Mouse (Mus musculus) limb, embryonic 14.5 days (tissue): ENCODE measurements around the gene Fah. TPM values are rescaled to one million over a fixed set of nuclear protein-coding genes. Genes with fewer than 3 reads are reported as not detected.
A peak's percentile ranks its signal among the peaks of the same experiment; 100 is the strongest.

Source experiments
- ATAC-seq: fragments of 200-750 bp; cut with Nextera tagmentation; 2 replicates; pipeline ENCODE4 v1.8.0; 2017; ENCODE audit warnings: low read depth, moderate number of reproducible peaks, moderate TSS enrichment; ENCODE audit not compliant: low FRiP score
- DNase-seq: peaks from one replicate; pipeline ENCODE4 v3.0.0-alpha.2; 2015; ENCODE audit warnings: low spot score
- H3K27ac ChIP-seq: fragments of 300-500 bp; sonication (generic); replicated peaks from 2 replicates; pipeline ENCODE4 v1.5.1; 2014; ENCODE audit warnings: low read depth, mild to moderate bottlenecking, low read length, moderate library complexity, mixed read lengths
- H3K27me3 ChIP-seq: fragments of 300-500 bp; sonication (generic); 2 replicates; pipeline ENCODE4 v1.6.1; 2014; ENCODE audit warnings: low read length, mixed read lengths; ENCODE audit not compliant: control insufficient read depth, insufficient read depth
- H3K36me3 ChIP-seq: fragments of 300-500 bp; sonication (generic); 2 replicates; pipeline ENCODE4 v1.6.1; 2014; ENCODE audit warnings: mild to moderate bottlenecking, low read length, moderate library complexity, mixed read lengths; ENCODE audit not compliant: control insufficient read depth, insufficient read depth
- H3K4me1 ChIP-seq: fragments of 300-500 bp; sonication (generic); 2 replicates; pipeline ENCODE4 v1.6.1; 2014; ENCODE audit warnings: antibody characterized with exemption, low read length, mixed read lengths; ENCODE audit not compliant: control insufficient read depth, insufficient read depth
- H3K4me2 ChIP-seq: fragments of 300-500 bp; sonication (generic); replicated peaks from 2 replicates; pipeline ENCODE4 v1.6.1; 2014; ENCODE audit warnings: low read depth, mild to moderate bottlenecking, low read length, moderate library complexity; ENCODE audit not compliant: severe bottlenecking
- H3K4me3 ChIP-seq: fragments of 300-500 bp; sonication (generic); replicated peaks from 2 replicates; pipeline ENCODE4 v1.5.1; 2014; ENCODE audit warnings: low read length
- H3K9ac ChIP-seq: fragments of 300-500 bp; sonication (generic); 2 replicates; pipeline ENCODE4 v1.6.1; 2014; ENCODE audit warnings: mild to moderate bottlenecking, low read depth, low read length, moderate library complexity; ENCODE audit not compliant: severe bottlenecking
- H3K9me3 ChIP-seq: fragments of 300-500 bp; sonication (generic); 2 replicates; pipeline ENCODE4 v1.6.1; 2016; ENCODE audit warnings: low read length; ENCODE audit not compliant: control insufficient read depth
- POLR2A ChIP-seq: fragments of 200-500 bp; IDR thresholded peaks from 2 replicates; pipeline ENCODE4 v1.8.0; 2012; ENCODE audit warnings: inconsistent platforms, mild to moderate bottlenecking, moderate library complexity, borderline replicate concordance; ENCODE audit not compliant: insufficient read depth, insufficient read length; ENCODE audit errors: extremely low read depth
- WGBS: fragments of 180-500 bp; shearing (Covaris S2); extraction: QIAGEN DNeasy Blood & Tissue Kit; methylation state at CpG from one replicate; pipeline ENCODE4 v1.1.7; 2014; 5-methylcytosine and 5-hydroxymethylcytosine counted together
- polyA plus RNA-seq, 2 experiments: library from polyadenylated mRNA; depleted of rRNA in 1 of 2; stranded (reverse) in 1 of 2; unstranded in 1 of 2; fragments of >200 nt; fragmentation: Nextera tagmentation in 1 of 2; extraction: Ambion mirVana in 1 of 2; gene quantifications; 2 replicates each; pipeline versions ENCODE4 v1.2.1 to v1.2.3; 2012 to 2014

The Fah gene
- polyA plus RNA-seq, 2 experiments = 5.0 to 7.4 TPM

DNA sequence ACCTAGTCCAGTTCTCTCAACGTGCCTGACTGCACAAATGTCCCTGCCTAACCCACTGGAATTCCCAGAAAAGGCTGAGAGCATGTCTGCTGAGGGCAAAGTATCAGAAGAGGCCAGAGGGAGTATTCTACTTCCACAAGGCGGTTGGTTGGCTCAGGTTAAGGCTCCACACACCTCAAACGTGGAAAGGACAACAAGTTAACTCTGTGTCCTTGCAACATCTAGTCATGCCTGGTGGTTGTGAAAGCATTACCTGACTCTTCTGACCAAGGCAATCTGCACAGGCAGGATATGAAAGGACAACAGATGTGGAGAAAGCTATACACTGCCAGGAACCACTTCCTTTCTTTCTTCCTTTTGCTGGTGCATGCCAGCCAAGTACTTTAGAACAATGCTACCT lies 2.0 kb downstream of the Fah start:
- Histone ChIP-seq H3K27ac (no peak overlapping the region), H3K4me1 (peaks cover 9% of the 10 kb centered on the region; the same call in 1 of the 2 replicates), H3K4me3 (no peak overlapping the region), H3K9ac (no peak overlapping the region), H3K4me2 (no peak overlapping the region), H3K9me3 (no peaks in the 10 kb centered on the region), H3K36me3 (no peaks in the 10 kb centered on the region), H3K27me3 (no peaks in the 10 kb centered on the region)
- DNase-seq (no peak), ATAC-seq (no peak)
- 56% methylated on average over 3 of the region's 3 CpGs for whole genome bisulfite sequencing
- TF ChIP-seq POLR2A = no peak

DNA sequence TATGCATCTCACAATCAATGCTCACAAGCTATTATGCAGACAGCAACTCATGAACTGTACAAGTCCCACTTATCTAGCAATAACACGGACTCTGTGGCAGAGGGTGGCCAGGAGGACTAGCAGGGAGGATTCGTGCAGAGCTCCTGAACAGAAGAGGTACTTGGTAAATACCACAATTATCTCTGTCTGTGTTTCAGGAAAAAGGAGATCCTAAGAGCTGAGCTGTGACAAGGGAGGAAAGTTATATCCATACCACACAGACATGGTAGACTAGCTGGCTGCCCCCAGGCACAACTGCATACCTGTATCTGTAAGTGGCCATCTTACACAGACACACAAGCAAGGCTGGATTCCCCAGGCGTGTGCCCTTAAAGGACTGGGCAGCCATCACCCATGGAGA lies 5.2 kb downstream of the Fah start:
- Histone ChIP-seq H3K4me2 (no peak overlapping the region), H3K4me3 (no peak overlapping the region), H3K9ac (no peak overlapping the region), H3K4me1 (peaks cover 9% of the 10 kb centered on the region; the same call in 1 of the 2 replicates), H3K27me3 (no peaks in the 10 kb centered on the region), H3K36me3 (no peaks in the 10 kb centered on the region), H3K9me3 (no peaks in the 10 kb centered on the region), H3K27ac (no peak overlapping the region)
- 83% methylated on average over 3 of the region's 3 CpGs for WGBS
- DNase-seq = no peak
- no peak for ATAC-seq
- TF ChIP-seq POLR2A = no peak

DNA sequence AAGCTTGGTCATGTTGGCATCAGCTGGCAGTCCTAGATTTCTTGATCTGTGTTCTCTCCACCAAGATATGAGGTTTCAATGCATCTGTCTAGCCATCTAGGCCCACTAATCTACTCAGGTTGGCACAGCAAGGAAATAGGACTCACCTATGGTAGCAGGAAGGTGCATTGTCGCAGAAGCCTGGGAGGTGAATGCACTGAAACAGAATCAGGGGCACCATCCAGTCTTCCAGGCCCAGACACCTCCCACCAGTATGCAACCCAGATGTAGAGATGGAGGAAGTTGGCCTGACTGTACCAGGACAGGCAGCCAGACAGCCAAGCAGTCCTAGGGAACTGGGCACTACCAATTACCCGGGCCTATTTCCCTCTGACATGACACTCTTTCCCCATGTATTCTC lies 5.9 kb downstream of the Fah start:
- Histone ChIP-seq H3K36me3 (no peaks in the 10 kb centered on the region), H3K9me3 (no peaks in the 10 kb centered on the region), H3K4me3 (no peak overlapping the region), H3K4me1 (peaks cover 9% of the 10 kb centered on the region; the same call in 1 of the 2 replicates), H3K4me2 (no peak overlapping the region), H3K9ac (no peak overlapping the region), H3K27ac (no peak overlapping the region), H3K27me3 (no peaks in the 10 kb centered on the region)
- TF ChIP-seq POLR2A = no peak
- DNase-seq (no peak), ATAC-seq (no peak)
- WGBS = 84% methylated on average over 2 of the region's 2 CpGs

DNA sequence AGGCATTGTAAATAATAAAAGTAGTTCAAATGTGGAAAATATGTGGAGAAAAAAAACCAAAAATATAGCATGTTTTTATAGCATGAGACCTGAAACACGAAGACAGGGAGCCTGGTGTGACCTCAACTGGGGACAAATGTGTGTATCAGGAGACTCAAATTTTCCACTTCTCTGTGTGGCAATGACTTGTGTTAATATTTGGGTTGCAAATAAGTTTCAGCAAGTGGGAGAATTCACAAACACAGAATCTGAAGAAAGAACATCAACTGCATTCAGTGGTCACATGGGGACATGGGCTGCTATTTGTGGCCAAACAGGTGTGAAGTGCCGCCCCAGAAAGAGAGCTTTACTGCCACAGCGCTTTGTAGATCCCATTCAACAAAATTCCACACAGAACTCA lies 9.9 kb downstream of the Fah start:
- 71% methylated on average over 3 of the region's 3 CpGs for WGBS
- no peak for TF ChIP-seq POLR2A

DNA sequence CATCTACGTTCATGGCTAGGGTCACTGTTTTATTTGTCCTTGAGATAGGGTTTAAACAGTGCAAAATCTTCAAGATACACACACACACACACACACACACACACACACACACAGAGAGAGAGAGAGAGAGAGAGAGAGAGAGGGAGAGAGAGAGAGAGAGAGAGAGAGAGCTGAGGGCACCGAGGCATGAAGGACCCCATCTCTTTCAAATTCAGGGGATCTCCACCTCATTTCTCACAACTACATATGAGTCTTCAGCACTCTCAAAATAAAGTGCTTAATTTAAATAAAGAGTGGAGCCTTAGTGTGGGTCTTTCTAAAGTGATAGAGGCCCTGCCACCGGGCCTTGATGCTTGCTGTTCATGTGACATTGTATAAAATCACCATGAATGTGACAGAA lies 10.5 kb downstream of the Fah start:
- WGBS = 82% methylated on average over 3 of the region's 3 CpGs
- no peak overlapping the region for H3K4me2 ChIP-seq
- no peak overlapping the region for H3K27ac ChIP-seq
- no peak overlapping the region for H3K9ac ChIP-seq
- no peak overlapping the region for H3K4me3 ChIP-seq
- H3K4me1 ChIP-seq = 0 out of 2 replicates have a peak, but pooled peaks cover 2% of the 10 kb centered on the region
- no peaks in the 10 kb centered on the region for H3K36me3 ChIP-seq
- no peak for ATAC-seq
- TF ChIP-seq POLR2A = no peak
- no peak for DNase-seq
- H3K27me3 ChIP-seq = no peaks in the 10 kb centered on the region
- H3K9me3 ChIP-seq = no peaks in the 10 kb centered on the region

More for the DNA sequence above, 9.9 kb downstream of the Fah start:
- H3K4me3 ChIP-seq = no peak overlapping the region
- H3K27ac ChIP-seq = no peak overlapping the region
- H3K4me2 ChIP-seq = no peak overlapping the region
- H3K9me3 ChIP-seq = no peaks in the 10 kb centered on the region
- no peaks in the 10 kb centered on the region for H3K36me3 ChIP-seq
- H3K9ac ChIP-seq = no peak overlapping the region
- ATAC-seq (no peak), DNase-seq (no peak)
- 0 out of 2 replicates have a peak, but pooled peaks cover 2% of the 10 kb centered on the region for H3K4me1 ChIP-seq
- H3K27me3 ChIP-seq = no peaks in the 10 kb centered on the region

DNA sequence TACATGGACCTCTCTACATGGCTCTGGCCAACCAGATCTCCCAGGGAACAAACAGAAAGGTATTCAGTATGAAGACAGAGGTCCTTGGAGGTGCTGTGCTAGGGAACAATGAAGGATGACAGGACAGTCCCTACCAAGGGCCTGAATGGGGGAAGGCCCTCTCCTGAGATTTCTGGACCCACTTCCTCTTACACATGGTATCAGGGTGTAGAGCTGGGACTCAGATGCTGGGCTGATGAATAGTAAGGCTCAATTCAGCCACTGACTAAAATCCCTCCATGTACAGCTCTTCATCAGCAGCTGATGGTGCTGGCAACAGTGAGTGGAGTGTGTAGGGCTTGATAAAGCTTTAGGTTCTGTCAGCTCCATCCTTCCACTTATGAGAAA lies 11.6 kb downstream of the Fah start:
- Histone ChIP-seq H3K4me3 (no peak overlapping the region), H3K9me3 (no peaks in the 10 kb centered on the region), H3K4me2 (no peak overlapping the region), H3K27me3 (no peaks in the 10 kb centered on the region), H3K9ac (no peak overlapping the region), H3K27ac (no peak overlapping the region), H3K4me1 (0 out of 2 replicates have a peak, but pooled peaks cover 2% of the 10 kb centered on the region), H3K36me3 (no peaks in the 10 kb centered on the region)
- DNase-seq = no peak
- ATAC-seq = 0 out of 2 replicates have a peak, but pooled peaks have one; percentile 24
- TF ChIP-seq POLR2A = no peak
